ENCODE assay signal across 13 mouse cellular contexts in the genomic region with DNA sequence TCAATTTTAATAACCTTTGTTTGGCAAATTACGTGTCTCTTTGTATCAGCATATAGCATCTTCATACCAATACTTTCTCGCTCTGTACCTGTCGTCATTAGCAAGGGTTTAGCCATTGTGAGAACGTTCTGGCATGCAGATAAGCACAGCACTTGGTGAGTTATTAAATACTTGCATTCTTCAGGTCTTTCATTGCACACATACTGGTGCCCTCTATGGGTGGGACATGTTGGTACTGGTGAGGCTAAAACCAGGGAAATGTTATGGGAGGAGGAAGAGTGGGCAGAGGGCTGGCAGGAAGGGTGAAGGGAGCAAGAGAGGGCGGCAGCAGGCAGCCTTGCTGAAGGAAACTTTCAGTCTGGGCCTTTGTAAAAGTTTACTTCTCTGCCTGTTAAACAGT.
DNase-seq lines count a peak whose midpoint lies in the region; ATAC-seq and TF ChIP-seq lines count a peak whose summit lies in the region.
"Had no signal": no experiment of that assay in that cellular context is flagged by ENCODE, and none has a peak within 500 bp of the region (broad histone marks: within the 10 kb centered on the region; RNA-seq: fewer than 3 reads in every experiment).

No protein-coding gene starts in this region.

- peak; percentile 49 for TF ChIP-seq CTCF in intestine, postnatal 0 days (IDR thresholded peaks at IDR 0.05; ENCODE audit: low read depth)

- no peaks in the 10 kb centered on the region for H3K9me3 ChIP-seq in intestine, postnatal 0 days (ENCODE audit: control insufficient read depth)
- H3K9me3 ChIP-seq in intestine, embryonic 15.5 days = no peaks in the 10 kb centered on the region
- H3K9me3 ChIP-seq in lung, embryonic 15.5 days = no peaks in the 10 kb centered on the region
- H3K9me3 ChIP-seq: heart, embryonic 15.5 days; limb, embryonic 10.5 days; megakaryocyte, embryonic 14.5 days; neural tube, embryonic 15.5 days had no signal

- no peak overlapping the region for H3K27ac ChIP-seq in intestine, postnatal 0 days (ENCODE audit: low read depth, low read length)
- H3K27ac ChIP-seq in intestine, embryonic 15.5 days = no peak overlapping the region
- H3K27ac ChIP-seq in lung, embryonic 15.5 days = no peak overlapping the region
- H3K27ac ChIP-seq: heart, embryonic 15.5 days; limb, embryonic 10.5 days; neural tube, embryonic 15.5 days had no signal

- WGBS in intestine, postnatal 0 days = 68% methylated on average over 5 of the region's 5 CpGs
- WGBS in intestine, embryonic 15.5 days = 78% methylated on average over 5 of the region's 5 CpGs
- WGBS in lung, embryonic 15.5 days = 63% methylated on average over 5 of the region's 5 CpGs

- H3K36me3 ChIP-seq in intestine, postnatal 0 days (ENCODE audit: control insufficient read depth, insufficient read depth) = 0 out of 2 replicates have a peak, but pooled peaks cover 6% of the 10 kb centered on the region
- no peaks in the 10 kb centered on the region for H3K36me3 ChIP-seq in intestine, embryonic 15.5 days
- H3K36me3 ChIP-seq in lung, embryonic 15.5 days = no peaks in the 10 kb centered on the region
- H3K36me3 ChIP-seq: neural tube, embryonic 15.5 days had no signal

- H3K27me3 ChIP-seq in intestine, postnatal 0 days (replicated peaks; ENCODE audit: control insufficient read depth, insufficient read depth, low read length) = no peaks in the 10 kb centered on the region
- no peaks in the 10 kb centered on the region for H3K27me3 ChIP-seq in intestine, embryonic 15.5 days (replicated peaks)
- no peaks in the 10 kb centered on the region for H3K27me3 ChIP-seq in lung, embryonic 15.5 days
- H3K27me3 ChIP-seq: heart, embryonic 15.5 days; megakaryocyte, embryonic 14.5 days; neural tube, embryonic 15.5 days had no signal

- no peak overlapping the region for H3K4me2 ChIP-seq in intestine, postnatal 0 days (replicated peaks; ENCODE audit: low read depth)
- H3K4me2 ChIP-seq in intestine, embryonic 15.5 days (replicated peaks) = no peak overlapping the region
- no peak overlapping the region for H3K4me2 ChIP-seq in lung, embryonic 15.5 days
- H3K4me2 ChIP-seq: heart, embryonic 15.5 days; neural tube, embryonic 15.5 days had no signal

- H3K4me1 ChIP-seq in intestine, postnatal 0 days (replicated peaks; ENCODE audit: control insufficient read depth, insufficient read depth, low read length) = no peaks in the 10 kb centered on the region
- no peaks in the 10 kb centered on the region for H3K4me1 ChIP-seq in intestine, embryonic 15.5 days (replicated peaks)
- no peaks in the 10 kb centered on the region for H3K4me1 ChIP-seq in lung, embryonic 15.5 days
- H3K4me1 ChIP-seq: heart, embryonic 15.5 days; limb, embryonic 10.5 days; megakaryocyte, embryonic 14.5 days; neural tube, embryonic 15.5 days had no signal

- no peak overlapping the region for H3K4me3 ChIP-seq in intestine, postnatal 0 days (ENCODE audit: low read depth, low read length)
- H3K4me3 ChIP-seq in intestine, embryonic 15.5 days (replicated peaks) = no peak overlapping the region
- no peak overlapping the region for H3K4me3 ChIP-seq in lung, embryonic 15.5 days
- H3K4me3 ChIP-seq: heart, embryonic 15.5 days; limb, embryonic 10.5 days; megakaryocyte, embryonic 14.5 days; neural tube, embryonic 15.5 days had no signal

- DNase-seq in thymus, postnatal 14 days = peak; percentile 24
- DNase-seq in thymus, postnatal 10 days (ENCODE audit: low spot score in 2 of 2) = no peak
- DNase-seq in cerebellum, postnatal 4 days (ENCODE audit: low spot score in 2 of 2) = no peak
- DNase-seq in Muller cell, postnatal 12 days (ENCODE audit: inconsistent ontology term) = no peak
- no peak for DNase-seq in left cerebral cortex, postnatal 36 days (ENCODE audit: low spot score in 2 of 2)

- no peak overlapping the region for H3K9ac ChIP-seq in intestine, postnatal 0 days (ENCODE audit: low read depth, low read length)
- no peak overlapping the region for H3K9ac ChIP-seq in intestine, embryonic 15.5 days
- H3K9ac ChIP-seq in lung, embryonic 15.5 days = no peak overlapping the region
- H3K9ac ChIP-seq: heart, embryonic 15.5 days; neural tube, embryonic 15.5 days had no signal

- ATAC-seq in intestine, postnatal 0 days = no peak
- ATAC-seq in intestine, embryonic 15.5 days = no peak
- peak; percentile 35; the same call in 1 of the 2 replicates for ATAC-seq in lung, embryonic 15.5 days (ENCODE audit: borderline replicate concordance, extremely low read depth, low FRiP score, low TSS enrichment)
- ATAC-seq: forebrain, embryonic 16.5 days had no signal

- intact Hi-C loops in left cerebral cortex, postnatal 36 days (cut with DNase I) = no loop called here
